Mouse (Mus musculus): ENCODE measurements at regions not wholly inside any gene's neighbourhood (a gene's known extent, or its start where the extent isn't known, plus 50 kb on each side); places are given as distances from the start of the nearest gene placed in this dataset.

DNA sequence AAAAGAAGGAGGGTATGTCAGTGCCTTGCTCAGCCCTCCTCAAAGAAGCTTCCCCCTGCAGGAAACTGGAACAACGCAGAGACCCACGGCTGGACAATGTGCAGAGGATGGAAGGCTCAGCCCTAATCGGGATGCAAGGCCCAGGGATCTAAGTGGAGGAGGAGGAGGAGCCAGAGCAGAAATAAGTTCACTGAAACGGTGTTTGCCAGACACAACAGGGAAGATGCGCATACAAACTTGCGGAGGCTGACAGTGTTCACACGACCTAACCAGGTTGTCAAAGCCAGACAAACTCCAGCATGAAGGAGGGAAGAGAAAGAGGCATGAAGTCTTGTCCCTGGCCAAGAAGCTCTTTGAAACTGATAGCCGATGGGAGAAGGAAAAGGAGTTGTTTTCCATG, 98.3 kb downstream of the Sall1 start:
- H3K4me2 ChIP-seq (ENCODE audit: low read length) = no peak overlapping the region
- H3K4me1 ChIP-seq (ENCODE audit: control insufficient read depth, insufficient read depth, low read length) = no peaks in the 10 kb centered on the region
- no peak overlapping the region for H3K4me3 ChIP-seq (ENCODE audit: low read depth, low read length)
- H3K36me3 ChIP-seq (ENCODE audit: control insufficient read depth, insufficient read depth, low read length) = no peaks in the 10 kb centered on the region
- no peak for DNase-seq (ENCODE audit: low spot score)
- no peak overlapping the region for H3K9ac ChIP-seq (ENCODE audit: low read length)
- no peaks in the 10 kb centered on the region for H3K9me3 ChIP-seq (replicated peaks; ENCODE audit: control insufficient read depth, low read length)
- H3K27me3 ChIP-seq (replicated peaks; ENCODE audit: control insufficient read depth, insufficient read depth, low read length) = no peaks in the 10 kb centered on the region
- H3K27ac ChIP-seq (ENCODE audit: low read depth, low read length) = no peak overlapping the region
- no peak for ATAC-seq
- WGBS = 71% methylated on average over 8 of the region's 8 CpGs

DNA sequence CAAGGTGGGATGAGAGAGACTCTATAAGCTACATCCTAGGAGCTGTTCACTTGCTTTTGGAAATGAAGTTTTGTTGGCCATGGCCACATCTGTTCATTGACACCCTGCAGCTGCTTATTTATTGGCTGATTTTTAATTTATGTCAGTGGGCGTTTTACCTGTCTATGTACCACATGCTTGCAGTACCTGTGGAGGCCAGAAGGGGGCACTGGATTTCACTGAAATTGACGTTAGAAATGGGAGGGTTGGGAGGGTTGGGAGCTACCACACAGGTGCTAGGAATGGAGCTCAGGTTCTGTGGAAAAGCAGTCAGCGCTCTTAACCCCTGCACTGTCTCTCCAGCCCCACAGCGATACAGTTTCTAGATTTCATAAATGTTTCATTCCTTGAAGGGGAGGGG, 99.9 kb downstream of the Sall1 start:
- Histone ChIP-seq H3K4me3 (ENCODE audit: low read depth, low read length) (no peak overlapping the region), H3K9me3 (replicated peaks; ENCODE audit: control insufficient read depth, low read length) (no peaks in the 10 kb centered on the region), H3K27ac (ENCODE audit: low read depth, low read length) (no peak overlapping the region), H3K36me3 (ENCODE audit: control insufficient read depth, insufficient read depth, low read length) (no peaks in the 10 kb centered on the region), H3K27me3 (replicated peaks; ENCODE audit: control insufficient read depth, insufficient read depth, low read length) (no peaks in the 10 kb centered on the region), H3K9ac (ENCODE audit: low read length) (no peak overlapping the region), H3K4me1 (ENCODE audit: control insufficient read depth, insufficient read depth, low read length) (0 out of 2 replicates have a peak, but pooled peaks cover 2% of the 10 kb centered on the region), H3K4me2 (ENCODE audit: low read length) (no peak overlapping the region)
- WGBS = 38% methylated on average over 4 of the region's 4 CpGs
- DNase-seq (ENCODE audit: low spot score) = no peak
- ATAC-seq = no peak

DNA sequence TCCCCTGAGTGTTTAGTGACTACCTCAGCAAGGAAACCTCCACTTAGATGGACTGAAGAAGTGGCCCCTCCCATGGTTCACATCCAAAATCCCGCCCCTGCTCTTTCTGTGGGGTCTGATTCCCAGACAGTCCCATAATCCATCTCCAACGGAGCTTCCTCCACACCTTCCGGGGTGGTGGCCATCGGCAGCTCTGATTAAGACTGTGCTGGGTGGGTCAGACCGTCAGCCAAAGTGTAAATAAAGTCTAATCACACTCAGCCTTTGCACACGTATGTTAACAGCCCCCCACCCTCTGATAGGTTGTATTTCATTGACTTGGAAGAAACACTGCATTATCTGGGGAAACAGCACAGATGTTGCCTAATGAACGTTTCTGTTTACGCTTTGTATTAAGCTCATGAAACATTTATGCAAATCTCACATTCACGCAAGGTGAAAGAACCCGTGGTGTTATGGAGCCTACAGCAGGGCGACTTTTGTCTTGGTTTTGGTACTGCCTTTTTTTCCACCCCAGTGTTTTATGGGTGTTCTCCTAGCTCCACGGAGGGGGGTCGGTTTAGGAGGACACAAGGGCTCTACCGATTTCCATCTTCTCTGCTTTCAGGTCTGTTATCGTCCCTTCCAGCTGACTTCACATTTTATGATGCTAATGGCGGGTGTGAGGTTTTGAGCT, 104.8 kb downstream of the Sall1 start:
- 39% methylated on average over 16 of the region's 16 CpGs for WGBS
- no peaks in the 10 kb centered on the region for H3K27me3 ChIP-seq (replicated peaks; ENCODE audit: control insufficient read depth, insufficient read depth, low read length)
- no peak overlapping the region for H3K27ac ChIP-seq (ENCODE audit: low read depth, low read length)
- ATAC-seq = 0 out of 2 replicates have a peak, but pooled peaks have one; percentile 10
- no peak overlapping the region for H3K4me3 ChIP-seq (ENCODE audit: low read depth, low read length)
- no peak overlapping the region for H3K9ac ChIP-seq (ENCODE audit: low read length)
- H3K4me2 ChIP-seq (ENCODE audit: low read length) = no peak overlapping the region
- 0 out of 2 replicates have a peak, but pooled peaks cover 2% of the 10 kb centered on the region for H3K4me1 ChIP-seq (ENCODE audit: control insufficient read depth, insufficient read depth, low read length)
- DNase-seq (ENCODE audit: low spot score) = peak; percentile 14
- no peaks in the 10 kb centered on the region for H3K36me3 ChIP-seq (ENCODE audit: control insufficient read depth, insufficient read depth, low read length)
- no peaks in the 10 kb centered on the region for H3K9me3 ChIP-seq (replicated peaks; ENCODE audit: control insufficient read depth, low read length)

DNA sequence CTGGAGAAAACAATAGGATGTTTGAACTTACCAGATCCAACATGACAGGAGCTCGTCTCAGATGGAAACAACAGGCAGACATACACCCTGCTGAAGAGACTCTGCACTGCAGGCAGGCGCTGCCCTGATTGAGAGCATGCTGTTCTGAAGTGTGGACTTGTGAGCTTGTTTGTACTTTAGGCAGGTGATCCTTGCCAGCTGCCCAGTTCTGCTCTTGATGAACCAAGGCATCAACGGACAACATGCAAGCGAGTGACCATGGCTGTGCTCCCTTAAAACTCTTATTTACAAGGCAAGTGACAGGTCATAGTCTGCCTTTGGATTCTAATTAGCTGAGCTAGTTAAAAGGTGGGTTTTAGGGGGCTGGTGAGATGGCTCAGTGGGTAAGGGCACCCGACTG, 109.3 kb downstream of the Sall1 start:
- ATAC-seq (no peak), DNase-seq (ENCODE audit: low spot score) (no peak)
- Histone ChIP-seq H3K4me2 (ENCODE audit: low read length) (no peak overlapping the region), H3K4me1 (ENCODE audit: control insufficient read depth, insufficient read depth, low read length) (0 out of 2 replicates have a peak, but pooled peaks cover 2% of the 10 kb centered on the region), H3K36me3 (ENCODE audit: control insufficient read depth, insufficient read depth, low read length) (no peaks in the 10 kb centered on the region), H3K9ac (ENCODE audit: low read length) (no peak overlapping the region), H3K9me3 (replicated peaks; ENCODE audit: control insufficient read depth, low read length) (no peaks in the 10 kb centered on the region), H3K27me3 (replicated peaks; ENCODE audit: control insufficient read depth, insufficient read depth, low read length) (no peaks in the 10 kb centered on the region), H3K4me3 (ENCODE audit: low read depth, low read length) (no peak overlapping the region), H3K27ac (ENCODE audit: low read depth, low read length) (no peak overlapping the region)
- 95% methylated on average over 5 of the region's 5 CpGs for WGBS

DNA sequence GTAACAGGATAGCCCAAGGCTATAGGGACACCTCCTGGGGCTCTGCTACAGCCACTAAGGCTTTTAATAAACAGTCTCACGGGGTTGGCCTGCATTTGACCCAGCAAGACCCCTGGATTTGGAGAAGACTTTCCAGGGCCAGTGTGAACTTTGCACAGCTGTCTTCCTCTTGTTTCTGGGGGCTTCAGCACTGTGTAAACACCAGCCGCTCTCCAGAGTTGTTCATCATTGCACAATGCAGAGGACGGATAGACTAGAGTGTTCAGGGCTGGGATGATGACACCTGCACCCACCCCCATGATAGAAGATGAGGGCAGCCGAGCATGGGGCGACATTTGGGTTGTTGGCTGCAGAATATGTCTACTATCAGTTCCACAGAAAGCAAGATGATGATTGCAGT, 112.9 kb downstream of the Sall1 start:
- DNase-seq (ENCODE audit: low spot score) = no peak
- 86% methylated on average over 5 of the region's 5 CpGs for WGBS
- Histone ChIP-seq H3K4me2 (ENCODE audit: low read length) (no peak overlapping the region), H3K27me3 (replicated peaks; ENCODE audit: control insufficient read depth, insufficient read depth, low read length) (no peaks in the 10 kb centered on the region), H3K9me3 (replicated peaks; ENCODE audit: control insufficient read depth, low read length) (no peaks in the 10 kb centered on the region), H3K9ac (ENCODE audit: low read length) (no peak overlapping the region), H3K4me3 (ENCODE audit: low read depth, low read length) (no peak overlapping the region), H3K36me3 (ENCODE audit: control insufficient read depth, insufficient read depth, low read length) (no peaks in the 10 kb centered on the region), H3K27ac (ENCODE audit: low read depth, low read length) (no peak overlapping the region), H3K4me1 (ENCODE audit: control insufficient read depth, insufficient read depth, low read length) (peaks cover 3% of the 10 kb centered on the region)
- ATAC-seq = no peak

DNA sequence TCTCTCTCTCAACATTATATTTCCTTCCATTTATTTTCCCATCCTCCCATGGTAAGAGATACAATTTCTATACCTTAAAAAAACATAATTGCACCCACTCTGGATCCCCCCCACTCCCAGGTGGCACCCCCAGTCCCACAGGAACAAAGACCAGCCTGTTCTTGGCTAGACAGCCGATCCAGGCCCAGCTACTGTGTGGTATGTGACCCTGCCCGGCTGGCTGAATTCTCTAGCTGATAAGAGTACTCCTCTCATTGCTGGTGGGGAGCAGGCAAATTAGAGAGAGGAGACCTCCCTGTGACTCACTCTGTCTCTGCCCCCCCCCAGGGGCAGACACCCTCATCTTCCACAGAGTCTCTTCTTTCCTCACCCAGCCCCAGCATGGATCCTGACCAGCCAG, 113.6 kb downstream of the Sall1 start:
- Histone ChIP-seq H3K36me3 (ENCODE audit: control insufficient read depth, insufficient read depth, low read length) (no peaks in the 10 kb centered on the region), H3K27me3 (replicated peaks; ENCODE audit: control insufficient read depth, insufficient read depth, low read length) (no peaks in the 10 kb centered on the region), H3K4me2 (ENCODE audit: low read length) (no peak overlapping the region), H3K9me3 (replicated peaks; ENCODE audit: control insufficient read depth, low read length) (no peaks in the 10 kb centered on the region), H3K9ac (ENCODE audit: low read length) (no peak overlapping the region), H3K4me1 (ENCODE audit: control insufficient read depth, insufficient read depth, low read length) (peaks cover 3% of the 10 kb centered on the region), H3K27ac (ENCODE audit: low read depth, low read length) (no peak overlapping the region), H3K4me3 (ENCODE audit: low read depth, low read length) (no peak overlapping the region)
- no peak for ATAC-seq
- WGBS = 63% methylated on average over 2 of the region's 2 CpGs
- DNase-seq (ENCODE audit: low spot score) = no peak

DNA sequence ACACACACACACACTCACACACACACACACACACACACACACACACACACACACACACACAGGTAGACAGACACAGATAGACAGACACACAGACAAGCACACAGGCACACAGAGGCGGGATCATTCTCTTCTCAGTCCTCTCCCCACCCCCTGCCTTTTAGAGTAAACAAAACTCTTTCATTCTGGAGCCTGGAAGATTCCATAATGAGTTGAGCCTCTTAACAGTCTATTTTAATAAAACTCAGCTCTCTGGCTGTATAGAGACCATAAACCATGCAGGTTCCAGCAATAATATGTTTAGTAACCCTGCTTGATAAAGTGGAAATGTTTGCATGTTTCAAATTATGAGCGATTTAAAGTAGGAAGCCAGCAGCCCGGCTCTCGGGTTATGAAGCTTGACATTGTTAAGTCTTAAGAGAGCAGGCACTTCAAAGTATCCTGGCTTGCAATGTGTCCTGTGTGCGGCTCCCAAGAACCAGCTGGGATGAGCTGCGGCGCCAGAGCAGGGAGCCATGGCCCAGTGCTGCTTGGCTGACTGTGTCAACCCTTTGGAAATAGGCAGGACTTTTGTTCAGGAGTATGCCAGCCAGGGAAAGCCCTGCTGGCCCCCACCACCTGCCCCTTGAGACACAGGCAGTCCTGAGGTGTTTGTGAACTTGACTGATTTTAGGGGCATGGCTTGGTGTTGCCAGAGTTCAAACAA, 115.1 kb downstream of the Sall1 start:
- no peaks in the 10 kb centered on the region for H3K36me3 ChIP-seq (ENCODE audit: control insufficient read depth, insufficient read depth, low read length)
- no peak overlapping the region for H3K9ac ChIP-seq (ENCODE audit: low read length)
- DNase-seq (ENCODE audit: low spot score) (no peak), ATAC-seq (no peak; the same call in 1 of the 2 replicates)
- no peak overlapping the region for H3K4me3 ChIP-seq (ENCODE audit: low read depth, low read length)
- H3K4me1 ChIP-seq (ENCODE audit: control insufficient read depth, insufficient read depth, low read length) = peaks cover 3% of the 10 kb centered on the region
- H3K27me3 ChIP-seq (replicated peaks; ENCODE audit: control insufficient read depth, insufficient read depth, low read length) = no peaks in the 10 kb centered on the region
- H3K27ac ChIP-seq (ENCODE audit: low read depth, low read length) = no peak overlapping the region; the same call in 1 of the 2 replicates
- no peaks in the 10 kb centered on the region for H3K9me3 ChIP-seq (replicated peaks; ENCODE audit: control insufficient read depth, low read length)
- H3K4me2 ChIP-seq (ENCODE audit: low read length) = no peak overlapping the region
- WGBS = 32% methylated on average over 7 of the region's 7 CpGs

DNA sequence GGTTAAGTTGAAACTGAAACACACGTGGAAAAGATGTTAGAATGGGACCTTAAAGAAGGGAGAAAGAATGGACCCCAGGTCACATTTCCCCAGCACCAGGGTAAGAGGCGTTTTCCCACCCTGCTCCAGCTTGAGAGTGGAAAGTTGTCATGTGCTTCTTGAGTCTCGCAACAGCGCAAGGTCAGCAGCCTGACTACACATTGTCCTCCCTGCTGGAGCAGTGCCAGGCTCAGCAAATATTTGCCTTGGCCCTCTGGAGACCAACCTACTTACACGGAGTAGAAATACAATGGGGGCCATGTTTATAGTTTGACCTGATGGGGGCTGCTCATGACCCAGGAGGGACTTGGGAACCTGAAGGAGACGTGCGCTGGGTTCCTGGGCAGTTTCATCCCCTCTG, 121.1 kb downstream of the Sall1 start:
- no peak overlapping the region for H3K9ac ChIP-seq (ENCODE audit: low read length)
- DNase-seq (ENCODE audit: low spot score) (no peak), ATAC-seq (no peak)
- no peaks in the 10 kb centered on the region for H3K36me3 ChIP-seq (ENCODE audit: control insufficient read depth, insufficient read depth, low read length)
- no peak overlapping the region for H3K27ac ChIP-seq (ENCODE audit: low read depth, low read length)
- no peak overlapping the region for H3K4me2 ChIP-seq (ENCODE audit: low read length)
- 73% methylated on average over 7 of the region's 7 CpGs for WGBS
- H3K4me3 ChIP-seq (ENCODE audit: low read depth, low read length) = no peak overlapping the region
- H3K9me3 ChIP-seq (replicated peaks; ENCODE audit: control insufficient read depth, low read length) = no peaks in the 10 kb centered on the region
- H3K27me3 ChIP-seq (replicated peaks; ENCODE audit: control insufficient read depth, insufficient read depth, low read length) = no peaks in the 10 kb centered on the region
- H3K4me1 ChIP-seq (ENCODE audit: control insufficient read depth, insufficient read depth, low read length) = no peaks in the 10 kb centered on the region

DNA sequence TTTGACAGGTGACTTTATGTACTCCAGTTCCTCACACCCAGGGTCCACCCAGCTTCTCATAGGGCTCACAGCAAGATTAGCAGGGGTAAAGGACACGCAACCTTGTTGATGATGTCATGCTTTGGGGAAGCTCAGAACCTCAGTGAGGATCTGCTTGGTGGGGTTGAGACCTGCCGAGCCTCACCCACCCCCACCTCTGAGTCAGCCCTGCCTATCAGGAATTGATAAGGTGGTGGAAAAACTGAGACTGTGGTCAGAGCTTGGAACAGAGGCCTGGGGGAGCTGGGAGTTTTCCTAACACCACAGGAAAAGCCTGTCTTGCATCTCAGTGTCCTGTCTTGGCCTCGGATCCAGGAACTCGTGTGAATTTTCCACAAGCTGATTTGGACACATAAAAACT, 122.0 kb downstream of the Sall1 start:
- Histone ChIP-seq H3K27ac (ENCODE audit: low read depth, low read length) (no peak overlapping the region), H3K4me1 (ENCODE audit: control insufficient read depth, insufficient read depth, low read length) (no peaks in the 10 kb centered on the region), H3K36me3 (ENCODE audit: control insufficient read depth, insufficient read depth, low read length) (no peaks in the 10 kb centered on the region), H3K9me3 (replicated peaks; ENCODE audit: control insufficient read depth, low read length) (no peaks in the 10 kb centered on the region), H3K9ac (ENCODE audit: low read length) (no peak overlapping the region), H3K4me3 (ENCODE audit: low read depth, low read length) (no peak overlapping the region), H3K4me2 (ENCODE audit: low read length) (no peak overlapping the region), H3K27me3 (replicated peaks; ENCODE audit: control insufficient read depth, insufficient read depth, low read length) (no peaks in the 10 kb centered on the region)
- 86% methylated on average over 4 of the region's 4 CpGs for WGBS
- DNase-seq (ENCODE audit: low spot score) (no peak), ATAC-seq (no peak)
